Mouse (Mus musculus) cerebral cortex, adult 2 months (tissue): ENCODE measurements around the gene Pkhd1.

Experiments
- WGBS: fragments of 180-500 bp; shearing (Covaris S2); methylation state at CpG from one replicate; pipeline ENCODE4 v1.1.7; 2018; 5-methylcytosine and 5-hydroxymethylcytosine counted together

Pkhd1 gene

DNA sequence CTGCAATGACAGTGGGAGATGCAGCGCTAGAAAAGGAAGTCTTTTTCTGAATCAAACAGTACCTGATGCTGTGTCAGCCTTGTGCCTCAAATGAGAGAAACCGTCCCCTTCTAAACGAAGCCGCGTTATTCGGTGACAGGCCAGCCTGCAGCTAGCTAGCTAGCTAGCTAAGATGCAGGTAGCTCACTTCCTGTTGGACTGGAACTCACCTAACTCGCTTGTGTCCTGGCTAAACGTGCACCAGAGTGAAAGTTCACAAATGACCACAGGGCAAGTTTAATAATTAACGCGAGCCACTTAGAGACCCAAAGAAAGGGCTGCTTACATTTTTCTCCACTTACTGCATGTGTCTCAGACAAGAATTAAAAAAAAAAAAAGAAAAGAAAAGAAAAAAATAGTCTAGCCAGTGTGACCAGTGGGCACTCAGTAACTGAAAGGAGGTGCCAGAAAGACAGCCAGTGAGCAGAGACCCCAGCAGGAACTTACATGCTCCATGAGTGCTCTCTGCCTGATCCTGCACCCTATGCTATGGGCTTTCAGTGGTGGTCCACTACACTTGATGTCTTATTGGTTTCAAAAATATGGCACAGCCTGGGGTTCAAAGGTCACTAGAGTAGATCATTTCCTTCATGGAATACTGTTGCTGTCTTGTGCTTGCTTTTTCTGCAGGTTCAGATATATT is at the start of gene Pkhd1:
Gene Pkhd1 (minus strand): TSS at position 216 of the 682 bp plus-strand sequence.
- 73% methylated on average over 10 of the region's 10 CpGs for WGBS

DNA sequence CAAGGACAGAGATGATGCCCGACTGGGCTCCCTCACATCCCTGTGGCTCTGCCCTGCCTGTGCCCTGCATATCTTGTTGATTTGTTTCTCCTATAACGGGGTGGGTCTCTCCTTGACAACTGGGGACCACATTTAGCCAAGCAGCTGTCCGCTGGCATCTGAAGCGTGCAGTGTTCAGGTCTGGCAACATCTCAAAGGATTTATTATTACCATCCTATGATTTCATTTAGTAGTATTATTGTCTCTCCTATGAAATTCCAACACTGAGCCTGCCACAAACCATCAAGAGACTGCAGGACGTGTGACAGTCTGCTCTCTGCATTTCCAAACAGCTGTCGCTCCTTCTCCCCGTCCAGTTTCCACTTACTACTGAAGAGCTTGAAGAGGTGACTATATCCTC is 49.7 kb upstream of the Pkhd1 start:
- 70% methylated on average over 7 of the region's 7 CpGs for WGBS

DNA sequence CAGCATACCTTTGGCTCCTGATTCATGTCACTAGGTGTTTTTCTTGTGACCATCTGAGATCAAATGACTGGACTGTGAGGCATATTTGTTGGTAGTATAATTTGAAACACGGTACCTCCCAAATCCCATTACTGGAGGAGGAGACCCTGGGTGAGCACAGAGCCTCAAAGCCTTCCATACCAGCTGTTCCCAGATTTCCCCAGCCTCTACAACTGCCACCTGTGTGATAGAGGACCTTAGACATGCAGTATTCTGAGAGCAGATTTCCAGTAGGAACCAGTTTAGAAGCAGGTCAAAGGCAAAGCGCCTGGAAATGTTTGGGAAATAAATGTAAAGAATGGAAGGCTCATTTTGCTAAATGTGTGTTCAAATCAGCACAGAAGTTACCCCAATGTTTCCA is 48.4 kb upstream of the Pkhd1 start:
- WGBS, result 81% methylated on average over 2 of the region's 2 CpGs

DNA sequence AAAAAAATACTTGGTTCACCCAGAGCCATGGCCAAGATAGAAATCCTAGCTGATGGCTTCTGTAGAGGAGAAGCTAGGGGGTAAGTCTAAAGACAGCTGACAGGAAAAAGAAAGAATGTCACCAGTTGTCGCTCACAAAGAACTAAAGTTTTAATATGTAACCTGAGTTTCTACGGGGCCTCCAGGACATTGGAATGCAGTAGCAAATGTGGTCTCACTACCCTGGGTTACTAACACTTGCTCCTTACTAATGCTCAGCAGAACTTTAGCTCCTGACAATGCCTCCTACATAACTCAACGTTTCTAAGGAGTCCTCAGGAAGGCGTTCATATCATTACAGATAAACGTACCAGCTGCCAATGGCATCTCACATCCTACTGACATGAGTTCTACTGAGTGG is 37.2 kb upstream of the Pkhd1 start:
- 77% methylated on average over 5 of the region's 5 CpGs for WGBS

GRCm38 (mm10) chr1:20653513-20654506 is 35.9 kb upstream of the Pkhd1 start:
- 84% methylated on average over 6 of the region's 6 CpGs for WGBS

- 75% methylated on average over 2 of the region's 2 CpGs for WGBS
Observed at GRCm38 (mm10) chr1:20634856-20635255, 17.0 kb upstream of the Pkhd1 start.

DNA sequence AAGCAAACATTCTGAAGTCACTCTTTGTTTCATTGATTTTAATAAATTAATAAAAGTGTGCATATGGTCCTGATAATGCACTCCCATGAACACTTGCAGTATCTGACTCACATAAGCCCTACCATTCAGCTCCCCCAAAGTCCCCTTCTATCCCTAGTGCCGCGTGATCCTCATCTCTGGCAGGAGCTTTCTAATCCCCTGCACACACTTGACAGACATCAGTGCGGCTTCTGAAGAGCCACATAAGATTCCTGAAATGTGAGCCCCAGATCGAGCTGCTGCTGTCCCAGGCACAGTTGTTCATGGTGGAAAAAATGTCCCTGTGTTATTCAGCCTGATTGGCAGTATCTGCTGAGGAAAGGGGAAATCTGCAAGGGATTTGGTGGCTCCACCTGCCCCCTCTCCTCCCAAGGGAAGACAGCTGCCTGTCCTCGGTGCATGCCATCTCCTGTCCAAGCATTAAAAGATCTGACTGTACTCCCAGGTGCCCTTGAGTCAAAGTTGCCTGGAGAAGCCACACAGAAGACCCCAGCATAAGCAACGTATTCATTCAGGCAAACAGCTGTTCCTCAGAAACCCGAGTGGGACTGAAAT is 15.5 kb upstream of the Pkhd1 start:
- WGBS, result 56% methylated on average over 7 of the region's 7 CpGs

- 89% methylated on average over 3 of the region's 3 CpGs for WGBS
Observed at GRCm38 (mm10) chr1:20624564-20624963, 6.7 kb upstream of the Pkhd1 start.

- WGBS, result 91% methylated on average over 4 of the region's 4 CpGs
Observed at GRCm38 (mm10) chr1:20623375-20623774, 5.5 kb upstream of the Pkhd1 start.

DNA sequence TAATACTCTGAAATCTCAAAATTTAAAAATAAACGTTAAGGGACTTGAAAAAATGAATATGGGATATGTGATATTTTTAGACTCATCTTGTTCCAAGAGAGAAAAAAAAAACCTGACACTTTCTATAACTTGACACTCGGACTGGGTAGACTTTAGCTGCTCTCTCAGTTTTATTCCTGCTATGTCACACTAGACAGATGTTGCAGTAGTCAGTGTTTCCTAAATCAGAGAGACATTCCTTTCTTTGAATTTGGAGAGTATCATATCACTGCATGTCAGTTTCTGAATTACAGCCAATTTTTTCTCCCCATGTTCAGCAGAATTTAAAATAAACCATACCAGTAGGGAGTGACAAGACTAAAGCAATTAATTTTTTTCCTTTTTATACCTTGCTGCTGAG is 2.7 kb upstream of the Pkhd1 start:
- 35% methylated on average over 2 of the region's 2 CpGs for WGBS

DNA sequence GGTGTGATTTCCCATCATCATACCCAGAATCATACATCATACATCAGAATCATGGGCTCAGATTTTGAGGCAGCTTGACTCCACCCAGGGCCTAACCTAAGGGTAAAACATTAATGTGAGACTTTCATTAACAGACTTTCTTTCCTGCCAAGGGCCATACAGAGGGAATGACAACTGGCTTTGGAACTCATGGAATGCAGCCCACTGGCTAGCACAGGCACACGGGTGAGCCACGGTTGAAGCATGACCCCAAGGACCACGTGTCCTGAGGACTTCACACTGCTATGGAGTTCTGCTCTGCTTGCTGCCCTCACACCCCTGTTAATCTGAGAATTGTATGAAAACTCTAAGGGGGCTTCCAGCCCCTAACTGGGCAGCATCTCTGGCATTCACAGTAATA is 1.5 kb upstream of the Pkhd1 start:
- 69% methylated on average over 3 of the region's 3 CpGs for WGBS

DNA sequence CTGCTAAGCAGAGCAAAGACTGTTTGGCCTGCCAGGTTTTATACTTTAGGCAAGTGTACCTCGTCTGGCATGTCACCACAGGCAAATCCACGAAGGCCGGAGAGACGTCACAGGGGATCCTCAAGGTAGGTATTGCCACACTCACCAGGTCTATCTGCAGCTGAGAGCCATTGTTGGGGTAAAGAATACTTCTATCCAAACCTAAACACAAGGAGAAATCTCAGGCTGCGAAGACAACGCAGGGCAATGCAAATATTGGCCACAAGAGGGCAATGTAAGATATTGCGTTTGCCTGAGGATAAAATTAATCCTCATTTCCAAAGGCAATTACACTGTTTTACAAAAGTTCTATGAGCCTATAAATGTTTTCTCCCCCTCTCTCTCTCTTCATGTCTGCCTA is 5.2 kb downstream of the Pkhd1 start:
- WGBS, result 21% methylated on average over 7 of the region's 7 CpGs

DNA sequence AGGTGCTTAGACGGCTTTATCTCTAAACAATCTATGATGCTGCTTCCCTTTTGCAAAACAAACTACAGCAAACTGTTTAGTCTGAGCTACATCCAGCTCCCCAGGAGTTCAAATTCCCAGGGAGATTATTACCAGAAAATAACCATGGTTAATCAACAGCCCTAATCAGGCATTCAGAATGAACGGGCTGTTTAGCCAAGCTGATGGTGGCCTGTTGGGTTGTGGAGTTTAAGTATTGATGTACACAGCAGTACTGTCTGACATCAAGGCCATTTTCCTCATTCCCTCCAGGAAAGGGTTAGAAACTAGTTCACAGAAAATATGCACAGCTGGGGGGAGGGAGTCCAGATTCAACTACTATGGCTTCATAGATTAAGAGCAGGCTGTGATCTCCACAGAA is 12.4 kb downstream of the Pkhd1 start:
- WGBS, result 73% methylated on average over 2 of the region's 2 CpGs

- 70% methylated on average over 5 of the region's 5 CpGs for WGBS
Observed at GRCm38 (mm10) chr1:20590488-20590887, 27.4 kb downstream of the Pkhd1 start.

GRCm38 (mm10) chr1:20571469-20571868 is 46.4 kb downstream of the Pkhd1 start:
- WGBS, result 90% methylated on average over 5 of the region's 5 CpGs

DNA sequence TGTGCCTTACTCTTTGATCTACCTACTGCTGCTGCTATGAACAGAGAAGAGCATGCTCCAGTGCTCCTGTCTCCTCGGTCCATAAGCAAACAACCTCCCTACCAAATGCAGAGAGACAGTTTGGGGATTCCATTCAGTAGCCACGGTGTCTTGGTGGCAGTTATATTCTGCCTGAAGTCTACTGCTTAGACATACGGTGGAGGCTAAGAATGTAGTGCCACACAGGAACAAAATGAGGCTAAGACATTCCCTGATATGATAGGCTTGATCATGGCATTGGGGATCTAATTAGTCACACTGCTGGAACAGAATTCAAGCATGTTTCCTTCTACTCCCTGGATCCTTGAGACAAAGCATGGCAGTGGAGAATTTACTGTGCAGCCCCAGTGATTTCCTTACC is 48.4 kb downstream of the Pkhd1 start:
- 73% methylated on average over 3 of the region's 3 CpGs for WGBS

GRCm38 (mm10) chr1:20558443-20558842 is 59.4 kb downstream of the Pkhd1 start:
- 90% methylated on average over 6 of the region's 6 CpGs for WGBS

- 30% methylated on average over 6 of the region's 6 CpGs for WGBS
Observed at GRCm38 (mm10) chr1:20554398-20554797, 63.5 kb downstream of the Pkhd1 start.

GRCm38 (mm10) chr1:20551334-20551733 is 66.5 kb downstream of the Pkhd1 start:
- WGBS, result 72% methylated on average over 4 of the region's 4 CpGs

DNA sequence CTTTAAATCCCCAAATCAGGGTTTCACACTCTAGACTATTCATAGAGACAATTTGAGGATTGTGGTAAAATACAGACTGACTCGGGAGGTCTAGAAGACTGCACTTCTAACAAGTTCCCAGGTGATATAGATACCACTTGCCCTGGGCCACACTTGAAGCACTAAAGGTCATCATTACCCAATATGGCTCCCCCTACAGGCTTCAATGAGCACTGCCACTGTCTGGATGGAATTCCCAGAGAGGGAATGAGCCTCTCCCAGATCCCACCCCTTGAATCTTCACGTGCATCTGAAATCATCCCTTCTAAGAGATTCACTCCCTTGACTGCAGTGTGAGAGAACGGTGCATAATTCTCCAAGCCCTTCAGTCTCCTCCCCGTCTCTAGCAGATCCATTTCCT is 73.3 kb downstream of the Pkhd1 start:
- WGBS, result 66% methylated on average over 4 of the region's 4 CpGs

DNA sequence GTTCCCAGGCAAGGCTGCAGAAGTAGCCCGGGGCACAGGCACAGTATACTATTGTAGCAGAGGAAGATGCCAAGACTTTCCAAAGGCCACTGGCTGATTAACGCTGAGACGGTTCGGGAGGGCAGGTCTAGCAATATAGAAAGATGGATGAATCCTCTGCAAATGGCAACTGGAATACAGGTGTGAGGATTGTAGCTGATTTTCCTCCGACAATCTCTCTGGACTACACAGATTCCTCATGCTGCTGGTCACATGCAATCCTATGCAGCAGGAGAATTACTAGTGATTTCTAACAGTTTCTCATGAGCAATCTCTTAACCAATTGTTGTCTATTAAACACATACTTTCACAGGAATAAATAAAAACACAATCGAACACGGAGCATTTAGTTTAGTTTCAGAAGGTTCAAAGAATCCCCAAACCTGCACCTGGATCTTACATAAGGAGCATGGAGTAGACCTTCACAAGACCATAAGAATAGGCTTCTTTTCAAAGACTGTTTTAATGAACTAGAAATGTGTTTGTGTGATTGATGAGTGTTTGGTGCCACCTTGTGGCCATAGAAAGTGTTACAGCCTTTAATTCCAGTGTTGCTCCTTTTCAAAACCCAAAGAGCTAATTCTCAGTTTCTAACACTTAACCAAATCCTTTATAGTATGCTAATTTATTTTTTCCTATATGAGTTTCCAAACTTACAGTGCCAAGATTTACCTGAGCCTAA is 104.3 kb downstream of the Pkhd1 start:
- 60% methylated on average over 7 of the region's 7 CpGs for WGBS

DNA sequence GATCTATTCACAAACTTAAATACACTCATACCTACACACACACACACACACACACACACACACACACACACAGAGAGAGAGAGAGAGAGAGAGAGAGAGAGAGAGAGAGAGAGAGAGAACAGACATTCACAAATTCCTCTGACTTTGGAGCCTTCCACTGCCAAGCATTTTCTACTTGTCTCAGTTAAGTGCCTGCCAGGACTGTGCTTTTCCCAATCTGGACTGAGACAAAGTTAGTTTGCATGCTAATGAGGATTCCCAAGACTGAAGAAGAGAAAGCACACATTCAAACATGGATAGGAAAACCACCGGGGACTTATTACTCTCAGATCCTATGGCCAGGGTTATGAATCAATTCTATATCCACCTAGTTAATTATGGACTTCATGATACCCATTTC is 118.9 kb downstream of the Pkhd1 start:
- 31% methylated on average over 1 of the region's 1 CpGs for WGBS
